Mouse (Mus musculus): ENCODE data around the gene Wdr11.

Gene Wdr11

GRCm38 (mm10) chr7:129654923-129655322 is 63.3 kb downstream of the Wdr11 start:
- peak; percentile 43 for DNase-seq

GRCm38 (mm10) chr7:129655604-129656226 is 64.1 kb downstream of the Wdr11 start:
- no peak for DNase-seq

GRCm38 (mm10) chr7:129657867-129658266 is 66.2 kb downstream of the Wdr11 start:
- no peak for DNase-seq

- no peak for DNase-seq
These were observed 68.1 kb downstream of the Wdr11 start for GRCm38 (mm10) chr7:129659755-129660154.

GRCm38 (mm10) chr7:129660546-129660945 is 68.9 kb downstream of the Wdr11 start:
- DNase-seq: no peak

- no peak for DNase-seq
These were observed 70.6 kb downstream of the Wdr11 start for GRCm38 (mm10) chr7:129662051-129662789.

GRCm38 (mm10) chr7:129663781-129664505 is 72.3 kb downstream of the Wdr11 start:
- DNase-seq: no peak

GRCm38 (mm10) chr7:129665411-129665810 is 73.7 kb downstream of the Wdr11 start:
- no peak for DNase-seq

GRCm38 (mm10) chr7:129665921-129666320 is 74.3 kb downstream of the Wdr11 start:
- no peak for DNase-seq

- DNase-seq: no peak
These were observed 74.9 kb downstream of the Wdr11 start for GRCm38 (mm10) chr7:129666526-129666925.

GRCm38 (mm10) chr7:129670280-129670679 is 78.6 kb downstream of the Wdr11 start:
- DNase-seq: no peak

- DNase-seq: no peak
These were observed 80.3 kb downstream of the Wdr11 start for GRCm38 (mm10) chr7:129671675-129672651.

GRCm38 (mm10) chr7:129673776-129674175 is 82.1 kb downstream of the Wdr11 start:
- no peak for DNase-seq

GRCm38 (mm10) chr7:129674558-129674957 is 82.9 kb downstream of the Wdr11 start:
- no peak for DNase-seq

- DNase-seq: no peak
These were observed 84.2 kb downstream of the Wdr11 start for GRCm38 (mm10) chr7:129675852-129676251.

- no peak for DNase-seq
These were observed 85.5 kb downstream of the Wdr11 start for GRCm38 (mm10) chr7:129677141-129677540.

- no peak for DNase-seq
These were observed 86.8 kb downstream of the Wdr11 start for GRCm38 (mm10) chr7:129678431-129678830.

- DNase-seq: no peak
These were observed 87.3 kb downstream of the Wdr11 start for GRCm38 (mm10) chr7:129678972-129679371.

GRCm38 (mm10) chr7:129680534-129681210 is 89.0 kb downstream of the Wdr11 start:
- DNase-seq: peak; percentile 44

GRCm38 (mm10) chr7:129682525-129682924 is 90.9 kb downstream of the Wdr11 start:
- no peak for DNase-seq

- DNase-seq: no peak
These were observed 93.7 kb downstream of the Wdr11 start for GRCm38 (mm10) chr7:129685326-129685725.

All from right cerebral cortex, postnatal 4 days (tissue).